Mouse (Mus musculus): ENCODE measurements around the gene Prkcq. TPM values are rescaled to one million over a fixed set of nuclear protein-coding genes. Genes with fewer than 3 reads are reported as not detected.

Prkcq gene
- total and polyA plus RNA-seq, 2 experiments from 2014 or later = 12.9 to 14.8 TPM

GRCm38 (mm10) chr2:11216421-11216820, 44.5 kb downstream of the Prkcq start:
- DNase-seq (ENCODE audit: low spot score) (no peak), ATAC-seq (no peak)
- Histone ChIP-seq H3K4me2 (ENCODE audit: low read depth, low read length) (no peak overlapping the region), H3K36me3 (ENCODE audit: insufficient read depth, low read length) (no peaks in the 10 kb centered on the region), H3K27ac (no peak overlapping the region), H3K9ac (replicated peaks; ENCODE audit: low read length) (no peak overlapping the region), H3K4me3 (ENCODE audit: low read length) (no peak overlapping the region), H3K27me3 (ENCODE audit: insufficient read depth, low read length) (no peaks in the 10 kb centered on the region), H3K4me1 (ENCODE audit: insufficient read depth, low read length) (no peaks in the 10 kb centered on the region), H3K9me3 (ENCODE audit: low read length) (no peaks in the 10 kb centered on the region)
- 68% methylated on average over 4 of the region's 4 CpGs for WGBS
- no peak for TF ChIP-seq CTCF (IDR thresholded peaks at IDR 0.05; ENCODE audit: low read depth)

GRCm38 (mm10) chr2:11216847-11217246, 44.9 kb downstream of the Prkcq start:
- H3K27me3 ChIP-seq (ENCODE audit: insufficient read depth, low read length) = no peaks in the 10 kb centered on the region
- no peaks in the 10 kb centered on the region for H3K9me3 ChIP-seq (ENCODE audit: low read length)
- H3K27ac ChIP-seq = no peak overlapping the region
- no peak overlapping the region for H3K4me3 ChIP-seq (ENCODE audit: low read length)
- no peak for ATAC-seq
- H3K9ac ChIP-seq (replicated peaks; ENCODE audit: low read length) = no peak overlapping the region
- H3K4me1 ChIP-seq (ENCODE audit: insufficient read depth, low read length) = no peaks in the 10 kb centered on the region
- no peak for TF ChIP-seq CTCF (IDR thresholded peaks at IDR 0.05; ENCODE audit: low read depth)
- 80% methylated on average over 5 of the region's 5 CpGs for WGBS
- no peaks in the 10 kb centered on the region for H3K36me3 ChIP-seq (ENCODE audit: insufficient read depth, low read length)
- no peak overlapping the region for H3K4me2 ChIP-seq (ENCODE audit: low read depth, low read length)
- DNase-seq (ENCODE audit: low spot score) = no peak

- H3K9ac ChIP-seq (replicated peaks; ENCODE audit: low read length) = no peak overlapping the region
- no peak for TF ChIP-seq CTCF (IDR thresholded peaks at IDR 0.05; ENCODE audit: low read depth)
- ATAC-seq = no peak
- H3K36me3 ChIP-seq (ENCODE audit: insufficient read depth, low read length) = no peaks in the 10 kb centered on the region
- H3K4me2 ChIP-seq (ENCODE audit: low read depth, low read length) = no peak overlapping the region
- H3K4me3 ChIP-seq (ENCODE audit: low read length) = no peak overlapping the region
- H3K27ac ChIP-seq = no peak overlapping the region
- no peak for DNase-seq (ENCODE audit: low spot score)
- H3K4me1 ChIP-seq (ENCODE audit: insufficient read depth, low read length) = no peaks in the 10 kb centered on the region
- 87% methylated on average over 5 of the region's 5 CpGs for WGBS
- H3K27me3 ChIP-seq (ENCODE audit: insufficient read depth, low read length) = no peaks in the 10 kb centered on the region
- H3K9me3 ChIP-seq (ENCODE audit: low read length) = no peaks in the 10 kb centered on the region
These were observed 46.2 kb downstream of the Prkcq start for GRCm38 (mm10) chr2:11218122-11218521.

GRCm38 (mm10) chr2:11219262-11219661, 47.4 kb downstream of the Prkcq start:
- H3K36me3 ChIP-seq (ENCODE audit: insufficient read depth, low read length) = no peaks in the 10 kb centered on the region
- no peak for TF ChIP-seq CTCF (IDR thresholded peaks at IDR 0.05; ENCODE audit: low read depth)
- no peak overlapping the region for H3K9ac ChIP-seq (replicated peaks; ENCODE audit: low read length)
- H3K9me3 ChIP-seq (ENCODE audit: low read length) = no peaks in the 10 kb centered on the region
- no peaks in the 10 kb centered on the region for H3K27me3 ChIP-seq (ENCODE audit: insufficient read depth, low read length)
- no peak overlapping the region for H3K4me3 ChIP-seq (ENCODE audit: low read length)
- H3K4me2 ChIP-seq (ENCODE audit: low read depth, low read length) = no peak overlapping the region
- no peaks in the 10 kb centered on the region for H3K4me1 ChIP-seq (ENCODE audit: insufficient read depth, low read length)
- 100% methylated on average over 2 of the region's 2 CpGs for WGBS
- no peak for DNase-seq (ENCODE audit: low spot score)
- ATAC-seq = no peak
- no peak overlapping the region for H3K27ac ChIP-seq

GRCm38 (mm10) chr2:11224808-11225484, 53.0 kb downstream of the Prkcq start:
- Histone ChIP-seq H3K4me1 (ENCODE audit: insufficient read depth, low read length) (no peaks in the 10 kb centered on the region), H3K27me3 (ENCODE audit: insufficient read depth, low read length) (no peaks in the 10 kb centered on the region), H3K36me3 (ENCODE audit: insufficient read depth, low read length) (no peaks in the 10 kb centered on the region), H3K4me2 (ENCODE audit: low read depth, low read length) (no peak overlapping the region), H3K27ac (no peak overlapping the region), H3K9me3 (ENCODE audit: low read length) (no peaks in the 10 kb centered on the region), H3K9ac (replicated peaks; ENCODE audit: low read length) (no peak overlapping the region), H3K4me3 (ENCODE audit: low read length) (no peak overlapping the region)
- ATAC-seq (no peak), DNase-seq (ENCODE audit: low spot score) (no peak)
- TF ChIP-seq CTCF (IDR thresholded peaks at IDR 0.05; ENCODE audit: low read depth) = no peak
- 90% methylated on average over 3 of the region's 3 CpGs for WGBS

GRCm38 (mm10) chr2:11225485-11225876, 53.6 kb downstream of the Prkcq start:
- Histone ChIP-seq H3K27ac (no peak overlapping the region), H3K9ac (replicated peaks; ENCODE audit: low read length) (no peak overlapping the region), H3K27me3 (ENCODE audit: insufficient read depth, low read length) (no peaks in the 10 kb centered on the region), H3K4me2 (ENCODE audit: low read depth, low read length) (no peak overlapping the region), H3K4me1 (ENCODE audit: insufficient read depth, low read length) (no peaks in the 10 kb centered on the region), H3K4me3 (ENCODE audit: low read length) (no peak overlapping the region), H3K36me3 (ENCODE audit: insufficient read depth, low read length) (no peaks in the 10 kb centered on the region), H3K9me3 (ENCODE audit: low read length) (no peaks in the 10 kb centered on the region)
- no peak for TF ChIP-seq CTCF (IDR thresholded peaks at IDR 0.05; ENCODE audit: low read depth)
- DNase-seq (ENCODE audit: low spot score) (no peak), ATAC-seq (no peak)
- WGBS = 76% methylated on average over 5 of the region's 5 CpGs

GRCm38 (mm10) chr2:11226555-11226954, 54.6 kb downstream of the Prkcq start:
- ATAC-seq (no peak), DNase-seq (ENCODE audit: low spot score) (no peak)
- no peaks in the 10 kb centered on the region for H3K4me1 ChIP-seq (ENCODE audit: insufficient read depth, low read length)
- no peak for TF ChIP-seq CTCF (IDR thresholded peaks at IDR 0.05; ENCODE audit: low read depth)
- 92% methylated on average over 7 of the region's 7 CpGs for WGBS
- no peak overlapping the region for H3K4me2 ChIP-seq (ENCODE audit: low read depth, low read length)
- H3K27me3 ChIP-seq (ENCODE audit: insufficient read depth, low read length) = no peaks in the 10 kb centered on the region
- no peaks in the 10 kb centered on the region for H3K36me3 ChIP-seq (ENCODE audit: insufficient read depth, low read length)
- H3K9ac ChIP-seq (replicated peaks; ENCODE audit: low read length) = no peak overlapping the region
- H3K9me3 ChIP-seq (ENCODE audit: low read length) = no peaks in the 10 kb centered on the region
- H3K27ac ChIP-seq = no peak overlapping the region
- H3K4me3 ChIP-seq (ENCODE audit: low read length) = no peak overlapping the region
